Mouse (Mus musculus): ENCODE measurements around the gene 1110002E22Rik. TPM values are rescaled to one million over a fixed set of nuclear protein-coding genes. Genes with fewer than 3 reads are reported as not detected.

Gene 1110002E22Rik
- polyA plus RNA-seq, 1 experiment: 0.05 TPM

- H3K4me1 ChIP-seq (ENCODE audit: control insufficient read depth, insufficient read depth, insufficient read length): no peaks in the 10 kb centered on the region
- no peak overlapping the region for H3K27ac ChIP-seq (ENCODE audit: insufficient read depth, low read length)
- 55% methylated on average over 1 of the region's 1 CpGs for WGBS
- TF ChIP-seq CTCF (IDR thresholded peaks at IDR 0.05; ENCODE audit: extremely low read depth, insufficient read depth, insufficient read length, insufficient replicate concordance) (no peak), POLR2A (IDR thresholded peaks at IDR 0.05; ENCODE audit: low read depth, low read length) (no peak)
- no peak for DNase-seq (ENCODE audit: low read depth in 1 of 2, low spot score in 2 of 2)
- H3K36me3 ChIP-seq (ENCODE audit: control insufficient read depth, insufficient read depth, low read length): no peaks in the 10 kb centered on the region
- H3K4me3 ChIP-seq (ENCODE audit: extremely low read depth, insufficient read depth, insufficient read length): no peak overlapping the region
- no peaks in the 10 kb centered on the region for H3K27me3 ChIP-seq (ENCODE audit: control insufficient read depth, insufficient read depth, low read length)
These were observed 6.2 kb downstream of the 1110002E22Rik start for GRCm38 (mm10) chr3:138071004-138071403.

GRCm38 (mm10) chr3:138071476-138072073 is 6.7 kb downstream of the 1110002E22Rik start:
- Histone ChIP-seq H3K27ac (ENCODE audit: insufficient read depth, low read length) (no peak overlapping the region), H3K4me1 (ENCODE audit: control insufficient read depth, insufficient read depth, insufficient read length) (no peaks in the 10 kb centered on the region), H3K27me3 (ENCODE audit: control insufficient read depth, insufficient read depth, low read length) (no peaks in the 10 kb centered on the region), H3K4me3 (ENCODE audit: extremely low read depth, insufficient read depth, insufficient read length) (no peak overlapping the region), H3K36me3 (ENCODE audit: control insufficient read depth, insufficient read depth, low read length) (no peaks in the 10 kb centered on the region)
- no peak for TF ChIP-seq POLR2A (IDR thresholded peaks at IDR 0.05; ENCODE audit: low read depth, low read length)
- no peak for TF ChIP-seq CTCF (IDR thresholded peaks at IDR 0.05; ENCODE audit: extremely low read depth, insufficient read depth, insufficient read length, insufficient replicate concordance)
- WGBS: 89% methylated on average over 10 of the region's 10 CpGs
- no peak for DNase-seq (ENCODE audit: low read depth in 1 of 2, low spot score in 2 of 2)

DNA sequence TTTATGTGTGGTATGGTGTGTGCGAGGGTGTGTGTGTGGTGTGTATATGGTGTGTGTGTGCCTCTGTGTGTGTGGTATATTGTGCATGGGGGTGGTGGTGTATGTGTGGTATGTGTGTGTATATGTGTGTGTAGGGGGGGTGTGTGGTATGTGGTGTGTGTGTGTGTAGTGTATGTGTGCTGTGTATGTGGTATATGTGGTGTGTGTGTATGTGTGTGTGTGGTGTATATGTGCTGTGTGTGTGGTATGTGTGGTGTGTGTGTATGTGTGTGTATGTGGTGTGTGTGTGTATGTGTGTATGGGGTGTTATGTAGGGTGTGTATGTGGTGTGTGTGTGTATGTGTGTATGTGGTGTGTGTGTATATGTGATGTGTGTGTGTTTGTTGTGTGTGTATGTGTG is 9.4 kb downstream of the 1110002E22Rik start:
- H3K27me3 ChIP-seq (ENCODE audit: control insufficient read depth, insufficient read depth, low read length): no peaks in the 10 kb centered on the region
- no peaks in the 10 kb centered on the region for H3K4me1 ChIP-seq (ENCODE audit: control insufficient read depth, insufficient read depth, insufficient read length)
- TF ChIP-seq CTCF (IDR thresholded peaks at IDR 0.05; ENCODE audit: extremely low read depth, insufficient read depth, insufficient read length, insufficient replicate concordance): no peak
- TF ChIP-seq POLR2A (IDR thresholded peaks at IDR 0.05; ENCODE audit: low read depth, low read length): no peak
- no peak overlapping the region for H3K27ac ChIP-seq (ENCODE audit: insufficient read depth, low read length)
- WGBS: 93% methylated on average over 1 of the region's 1 CpGs
- no peaks in the 10 kb centered on the region for H3K36me3 ChIP-seq (ENCODE audit: control insufficient read depth, insufficient read depth, low read length)
- DNase-seq (ENCODE audit: low read depth in 1 of 2, low spot score in 2 of 2): no peak
- no peak overlapping the region for H3K4me3 ChIP-seq (ENCODE audit: extremely low read depth, insufficient read depth, insufficient read length)

GRCm38 (mm10) chr3:138075209-138075608 is 10.4 kb downstream of the 1110002E22Rik start:
- TF ChIP-seq POLR2A (IDR thresholded peaks at IDR 0.05; ENCODE audit: low read depth, low read length) (no peak), CTCF (IDR thresholded peaks at IDR 0.05; ENCODE audit: extremely low read depth, insufficient read depth, insufficient read length, insufficient replicate concordance) (no peak)
- no peaks in the 10 kb centered on the region for H3K27me3 ChIP-seq (ENCODE audit: control insufficient read depth, insufficient read depth, low read length)
- no peaks in the 10 kb centered on the region for H3K36me3 ChIP-seq (ENCODE audit: control insufficient read depth, insufficient read depth, low read length)
- DNase-seq (ENCODE audit: low read depth in 1 of 2, low spot score in 2 of 2): no peak
- no peak overlapping the region for H3K27ac ChIP-seq (ENCODE audit: insufficient read depth, low read length)
- H3K4me3 ChIP-seq (ENCODE audit: extremely low read depth, insufficient read depth, insufficient read length): no peak overlapping the region
- 85% methylated on average over 8 of the region's 8 CpGs for WGBS
- no peaks in the 10 kb centered on the region for H3K4me1 ChIP-seq (ENCODE audit: control insufficient read depth, insufficient read depth, insufficient read length)

- Histone ChIP-seq H3K27ac (ENCODE audit: insufficient read depth, low read length) (no peak overlapping the region), H3K4me3 (ENCODE audit: extremely low read depth, insufficient read depth, insufficient read length) (no peak overlapping the region), H3K4me1 (ENCODE audit: control insufficient read depth, insufficient read depth, insufficient read length) (no peaks in the 10 kb centered on the region), H3K27me3 (ENCODE audit: control insufficient read depth, insufficient read depth, low read length) (no peaks in the 10 kb centered on the region), H3K36me3 (ENCODE audit: control insufficient read depth, insufficient read depth, low read length) (no peaks in the 10 kb centered on the region)
- WGBS: 83% methylated on average over 11 of the region's 11 CpGs
- no peak for DNase-seq (ENCODE audit: low read depth in 1 of 2, low spot score in 2 of 2)
- TF ChIP-seq POLR2A (IDR thresholded peaks at IDR 0.05; ENCODE audit: low read depth, low read length) (no peak), CTCF (IDR thresholded peaks at IDR 0.05; ENCODE audit: extremely low read depth, insufficient read depth, insufficient read length, insufficient replicate concordance) (no peak)
These were observed 12.9 kb downstream of the 1110002E22Rik start for GRCm38 (mm10) chr3:138077476-138078340.

- H3K36me3 ChIP-seq (ENCODE audit: control insufficient read depth, insufficient read depth, low read length): no peaks in the 10 kb centered on the region
- H3K4me3 ChIP-seq (ENCODE audit: extremely low read depth, insufficient read depth, insufficient read length): no peak overlapping the region
- DNase-seq (ENCODE audit: low read depth in 1 of 2, low spot score in 2 of 2): no peak
- 91% methylated on average over 1 of the region's 1 CpGs for WGBS
- TF ChIP-seq POLR2A (IDR thresholded peaks at IDR 0.05; ENCODE audit: low read depth, low read length): no peak
- TF ChIP-seq CTCF (IDR thresholded peaks at IDR 0.05; ENCODE audit: extremely low read depth, insufficient read depth, insufficient read length, insufficient replicate concordance): no peak
- H3K4me1 ChIP-seq (ENCODE audit: control insufficient read depth, insufficient read depth, insufficient read length): no peaks in the 10 kb centered on the region
- no peaks in the 10 kb centered on the region for H3K27me3 ChIP-seq (ENCODE audit: control insufficient read depth, insufficient read depth, low read length)
- H3K27ac ChIP-seq (ENCODE audit: insufficient read depth, low read length): no peak overlapping the region
These were observed 13.8 kb downstream of the 1110002E22Rik start for GRCm38 (mm10) chr3:138078701-138079100.
